Mouse (Mus musculus) thymus, adult 2 months (tissue): ENCODE data around the gene Capn15.

Source experiments
- CTCF ChIP-seq: fragments of 200-500 bp; IDR thresholded peaks from 2 replicates; pipeline ENCODE4 v1.5.1; 2012; ENCODE audit warnings: mild to moderate bottlenecking, control low read depth, low read length, moderate library complexity, borderline replicate concordance; ENCODE audit not compliant: control insufficient read depth, poor library complexity, insufficient read depth; ENCODE audit errors: extremely low read depth
- POLR2A ChIP-seq: fragments of 200-500 bp; IDR thresholded peaks from 2 replicates; pipeline ENCODE4 v1.6.1; 2012; ENCODE audit warnings: mild to moderate bottlenecking, low read length, control low read depth, moderate library complexity; ENCODE audit not compliant: control insufficient read depth, poor library complexity, insufficient read depth; ENCODE audit errors: extremely low read depth

GRCm38 (mm10) chr17:25919786-25920642, 65.6 kb downstream of the Capn15 start:
- 0 out of 2 replicates have a peak, but pooled peaks have one; percentile 40 for TF ChIP-seq CTCF
- peak; percentile 58 for TF ChIP-seq POLR2A
